Comparison of ENCODE assay signal across 12 mouse cellular contexts in the genomic region with DNA sequence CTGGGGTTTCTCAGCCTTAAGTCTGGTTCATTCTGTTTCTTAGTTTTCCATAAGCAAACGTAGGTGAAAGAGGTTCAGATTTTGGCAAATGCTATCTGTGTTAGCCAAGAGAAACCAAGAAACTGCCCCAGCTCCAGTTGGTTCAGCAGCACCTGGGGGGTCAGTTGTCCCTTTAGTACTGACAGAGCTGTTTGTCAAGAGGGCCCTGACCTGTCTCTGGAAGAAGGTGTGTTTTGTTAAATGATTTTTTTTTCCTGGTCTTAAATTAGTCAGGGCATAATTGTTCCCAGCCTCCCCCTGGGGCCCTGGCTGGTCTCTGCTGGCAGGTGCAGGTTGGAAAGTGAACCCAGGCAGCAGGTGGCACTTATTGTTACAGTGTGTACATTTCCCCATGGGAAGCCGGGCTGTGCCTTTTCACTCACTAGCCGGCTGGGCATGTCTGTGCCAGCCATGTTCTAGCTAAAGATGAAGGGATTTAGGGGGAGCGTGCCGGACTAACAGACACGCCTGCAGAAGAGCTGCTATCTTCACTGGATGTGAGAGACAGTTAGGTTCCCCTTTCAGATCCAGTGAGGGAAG. TPM values are rescaled to one million over a fixed set of nuclear protein-coding genes. Genes with fewer than 3 reads are reported as not detected.
DNase-seq lines count a peak whose midpoint lies in the region; ATAC-seq and TF ChIP-seq lines count a peak whose summit lies in the region.
"Had no signal": no experiment of that assay in that cellular context is flagged by ENCODE, and none has a peak within 500 bp of the region (broad histone marks: within the 10 kb centered on the region; RNA-seq: fewer than 3 reads in every experiment).

No protein-coding gene starts in this region.

- peaks cover 41% of the 10 kb centered on the region for H3K4me1 ChIP-seq in kidney, adult 2 months (ENCODE audit: control insufficient read depth, insufficient read depth, low read length)
- H3K4me1 ChIP-seq in neural tube, embryonic 13.5 days (replicated peaks), result peaks cover 45% of the 10 kb centered on the region
- peaks cover 23% of the 10 kb centered on the region for H3K4me1 ChIP-seq in neural tube, embryonic 15.5 days
- peaks cover 15% of the 10 kb centered on the region for H3K4me1 ChIP-seq in stomach, postnatal 0 days (replicated peaks; ENCODE audit: control insufficient read depth, insufficient read depth)

- H3K4me2 ChIP-seq in neural tube, embryonic 13.5 days, result no peak overlapping the region
- no peak overlapping the region for H3K4me2 ChIP-seq in neural tube, embryonic 15.5 days
- no peak overlapping the region for H3K4me2 ChIP-seq in stomach, postnatal 0 days (replicated peaks; ENCODE audit: low read depth)
- H3K4me2 ChIP-seq: liver, embryonic 15.5 days had no signal

- TF ChIP-seq POLR2A in kidney, adult 2 months (IDR thresholded peaks at IDR 0.05; ENCODE audit: low read depth, low read length), result no peak

- peak overlapping the region; percentile 15 for H3K27ac ChIP-seq in kidney, adult 2 months (ENCODE audit: insufficient read depth, low read depth, low read length)
- H3K27ac ChIP-seq in neural tube, embryonic 13.5 days (replicated peaks), result 0 out of 2 replicates have a peak overlapping the region, but pooled peaks have one; percentile 13
- no peak overlapping the region for H3K27ac ChIP-seq in neural tube, embryonic 15.5 days (replicated peaks)
- H3K27ac ChIP-seq in stomach, postnatal 0 days (replicated peaks), result peak overlapping the region; percentile 88
- H3K27ac ChIP-seq: liver, embryonic 15.5 days had no signal

- 66% methylated on average over 6 of the region's 6 CpGs for WGBS in kidney, adult 2 months
- 65% methylated on average over 6 of the region's 6 CpGs for WGBS in neural tube, embryonic 13.5 days
- 64% methylated on average over 6 of the region's 6 CpGs for WGBS in neural tube, embryonic 15.5 days
- 62% methylated on average over 6 of the region's 6 CpGs for WGBS in stomach, postnatal 0 days

- no peak for TF ChIP-seq EP300 in stomach, postnatal 0 days (optimal IDR thresholded peaks at IDR 0.05)

- no peak for TF ChIP-seq CTCF in kidney, adult 2 months (conservative IDR thresholded peaks at IDR 0.05; ENCODE audit: insufficient read depth, insufficient read length, low read depth, low read length)
- TF ChIP-seq CTCF in stomach, postnatal 0 days (IDR thresholded peaks at IDR 0.05; ENCODE audit: low read depth), result peak; percentile 12; the same call in 1 of the 2 replicates

- no peaks in the 10 kb centered on the region for H3K36me3 ChIP-seq in kidney, adult 2 months (ENCODE audit: control insufficient read depth, insufficient read depth, low read length)
- H3K36me3 ChIP-seq in neural tube, embryonic 13.5 days, result peaks cover 2% of the 10 kb centered on the region
- H3K36me3 ChIP-seq in neural tube, embryonic 15.5 days, result peaks cover under 1% of the 10 kb centered on the region; the same call in 1 of the 2 replicates
- H3K36me3 ChIP-seq in stomach, postnatal 0 days (ENCODE audit: control insufficient read depth, insufficient read depth, low read length), result no peaks in the 10 kb centered on the region

- no peak overlapping the region for H3K9ac ChIP-seq in neural tube, embryonic 13.5 days
- H3K9ac ChIP-seq in neural tube, embryonic 15.5 days (replicated peaks), result no peak overlapping the region
- peak overlapping the region; percentile 8; the same call in 1 of the 2 replicates for H3K9ac ChIP-seq in stomach, postnatal 0 days (ENCODE audit: low read length)
- H3K9ac ChIP-seq: liver, embryonic 15.5 days had no signal

- H3K4me3 ChIP-seq in kidney, adult 2 months (ENCODE audit: insufficient read depth, low read depth, low read length), result no peak overlapping the region
- no peak overlapping the region for H3K4me3 ChIP-seq in neural tube, embryonic 13.5 days
- no peak overlapping the region for H3K4me3 ChIP-seq in neural tube, embryonic 15.5 days (replicated peaks)
- no peak overlapping the region for H3K4me3 ChIP-seq in stomach, postnatal 0 days (ENCODE audit: low read depth, low read length)
- H3K4me3 ChIP-seq: liver, embryonic 15.5 days had no signal

- no peak for DNase-seq in cerebellum, postnatal 10 days
- DNase-seq in kidney, adult 2 months, result peak; percentile 37
- no peak for DNase-seq in kidney, postnatal 10 days
- DNase-seq in stomach, postnatal 0 days (ENCODE audit: low spot score), result peak; percentile 76
- no peak for DNase-seq in right cerebral cortex, adult 18-20 months
- DNase-seq: left cerebral cortex, postnatal 4 days; thymus, adult 18-20 months had no signal

- ATAC-seq in cerebellum, adult (ENCODE audit: insufficient number of reproducible peaks, low FRiP score, low TSS enrichment), result peak; percentile 47; the same call in 1 of the 2 replicates
- ATAC-seq in neural tube, embryonic 13.5 days (ENCODE audit: low read depth), result no peak; the same call in 1 of the 2 replicates
- no peak for ATAC-seq in neural tube, embryonic 15.5 days (ENCODE audit: low FRiP score)
- ATAC-seq in stomach, postnatal 0 days (ENCODE audit: low FRiP score, low TSS enrichment), result peak; percentile 78
- ATAC-seq: midbrain, embryonic 16.5 days had no signal

- no peaks in the 10 kb centered on the region for H3K27me3 ChIP-seq in kidney, adult 2 months (replicated peaks; ENCODE audit: control insufficient read depth, insufficient read depth, low read length)
- no peaks in the 10 kb centered on the region for H3K27me3 ChIP-seq in neural tube, embryonic 13.5 days
- H3K27me3 ChIP-seq in neural tube, embryonic 15.5 days (replicated peaks), result no peaks in the 10 kb centered on the region
- H3K27me3 ChIP-seq in stomach, postnatal 0 days (ENCODE audit: control insufficient read depth, insufficient read depth, low read length), result no peaks in the 10 kb centered on the region
- H3K27me3 ChIP-seq: liver, embryonic 15.5 days had no signal

- H3K9me3 ChIP-seq in neural tube, embryonic 13.5 days, result no peaks in the 10 kb centered on the region
- no peaks in the 10 kb centered on the region for H3K9me3 ChIP-seq in neural tube, embryonic 15.5 days (replicated peaks)
- H3K9me3 ChIP-seq in stomach, postnatal 0 days (ENCODE audit: control insufficient read depth, low read length), result no peaks in the 10 kb centered on the region
- H3K9me3 ChIP-seq: liver, embryonic 15.5 days had no signal

RNA-seq across cellular contexts. Expression of a gene that starts 30.3 kb away (rescaled TPM):
- 29.4 and 33.3 TPM in 2 replicates for polyA plus RNA-seq in kidney, adult 2 months (2012; rRNA removed)
- polyA plus RNA-seq in neural tube, embryonic 13.5 days (2015; fragmentation: Nextera tagmentation; extraction: Ambion mirVana), result 15.7 and 16.7 TPM in 2 replicates
- polyA plus RNA-seq in neural tube, embryonic 15.5 days (2015; fragmentation: Nextera tagmentation; extraction: Ambion mirVana), result 15.6 TPM in 2 replicates
- 24.6 and 27.5 TPM in 2 replicates for polyA plus RNA-seq in stomach, postnatal 0 days (2015; fragmentation: Nextera tagmentation; extraction: Ambion mirVana)

Comparison
In these comparisons a context has a peak if more than half of its experiments do, and no peak if none do; other contexts are left out.
1. DNase-seq: peak in kidney, adult 2 months (single experiment) and stomach, postnatal 0 days (single experiment); none in cerebellum, postnatal 10 days (0 of 2), kidney, postnatal 10 days (single experiment) and right cerebral cortex, adult 18-20 months (single experiment).
2. ATAC-seq: peak in cerebellum, adult (single experiment) and stomach, postnatal 0 days (single experiment); none in neural tube, embryonic 13.5 days (single experiment) and neural tube, embryonic 15.5 days (single experiment).